Mouse (Mus musculus) adrenal gland (tissue): ENCODE results near the gene Tjp3.

Experiments used
- intact Hi-C: fragments of 180-260 bp; cut with DNase I; formaldehyde crosslinking; loops from one replicate; pipeline ENCODE4 v1.15.1; 2025

Tjp3 gene

DNA sequence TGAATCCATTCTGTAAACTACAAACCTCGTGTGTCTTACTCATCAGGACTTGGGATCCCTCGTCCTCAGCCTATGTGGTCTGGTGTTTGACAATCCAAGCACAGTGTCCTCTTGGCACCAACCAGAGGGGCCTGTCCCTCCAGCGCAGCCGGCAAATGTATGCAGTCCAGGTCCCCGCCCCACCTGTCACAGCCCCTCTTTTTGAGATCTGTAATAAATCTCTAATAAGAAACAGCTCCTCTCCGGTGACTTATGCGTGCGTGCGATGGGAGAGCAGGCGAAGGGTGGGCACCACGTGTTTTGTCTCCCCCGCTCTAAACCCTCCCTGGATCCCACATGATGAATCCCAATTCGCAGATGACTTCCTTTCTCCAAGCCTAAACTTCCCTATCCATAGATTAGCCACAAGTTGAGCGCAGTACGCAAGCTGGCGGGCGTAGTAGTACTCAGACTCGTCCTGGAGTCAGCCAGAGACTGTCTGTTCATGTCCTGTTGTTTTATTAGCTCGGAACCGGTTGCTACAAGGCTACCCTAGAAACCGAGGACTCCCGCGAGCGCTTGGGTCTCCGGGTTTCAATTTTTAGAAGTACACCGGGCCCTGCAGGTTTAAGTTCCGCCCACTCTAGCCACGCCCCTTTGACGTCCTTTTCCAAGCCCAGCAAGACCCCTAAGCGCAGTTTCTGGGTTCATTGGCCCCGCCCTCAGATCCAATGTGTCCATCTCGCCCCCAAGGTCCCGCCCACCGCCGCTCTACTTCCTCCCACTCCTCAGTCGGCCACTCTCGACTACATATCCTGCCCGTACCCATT lies 28.6 kb upstream of the Tjp3 start:
- intact Hi-C loops, result no loop called here

DNA sequence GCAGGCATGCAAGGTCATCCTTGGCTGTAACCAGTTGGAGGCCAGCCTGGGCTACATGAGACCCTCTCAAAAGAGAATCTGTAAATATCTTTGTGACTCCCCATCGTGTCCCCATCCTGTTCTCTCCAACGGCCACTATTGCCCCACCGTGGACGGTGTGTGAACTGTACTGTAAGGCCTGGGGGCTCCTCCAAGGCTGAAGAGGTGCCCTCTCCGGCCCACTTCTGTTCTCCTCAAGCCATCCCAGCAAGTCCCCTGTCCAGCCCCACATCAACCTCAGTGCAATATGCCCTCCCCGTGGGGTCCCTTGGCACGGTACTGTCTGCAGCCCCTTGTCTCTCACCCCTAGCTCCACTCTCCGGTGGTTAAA lies 27.9 kb upstream of the Tjp3 start:
- intact Hi-C loops, result no loop called here

DNA sequence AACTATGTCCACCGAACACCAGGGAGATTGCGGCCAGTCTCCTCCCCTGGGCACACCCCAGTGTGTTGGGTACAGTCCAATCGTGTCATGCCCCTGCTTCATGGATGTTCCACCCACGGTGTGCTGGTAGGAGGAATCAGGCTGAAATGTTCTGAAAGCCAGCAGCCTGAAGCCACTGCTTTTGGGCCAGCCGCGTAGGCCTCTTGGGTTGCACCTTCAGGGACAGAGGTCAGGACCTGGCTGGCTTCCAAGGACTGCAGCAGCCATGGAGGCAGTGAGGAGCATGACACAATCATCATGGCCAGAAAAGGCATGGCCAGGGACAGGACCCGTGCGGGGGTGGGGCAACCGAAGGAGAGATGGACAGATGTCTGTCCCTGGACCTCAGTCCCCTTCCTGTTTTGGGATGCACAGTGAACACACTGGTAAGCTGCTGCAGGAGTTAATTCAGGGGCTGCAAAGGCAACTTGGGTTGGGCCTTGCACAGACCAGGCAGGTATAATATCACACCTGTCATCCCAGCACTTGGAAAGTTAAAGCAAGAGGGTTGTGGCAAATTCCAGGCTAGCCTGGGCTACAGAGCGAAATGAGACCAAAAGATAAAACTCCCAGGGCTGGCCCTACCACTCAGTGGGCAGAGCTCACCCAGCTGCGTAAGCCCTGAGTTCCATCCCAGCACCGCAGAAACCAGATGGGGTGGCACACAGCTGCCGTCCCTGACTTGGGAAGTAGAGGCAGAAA lies 27.4 kb upstream of the Tjp3 start:
- intact Hi-C loops, result no loop called here

DNA sequence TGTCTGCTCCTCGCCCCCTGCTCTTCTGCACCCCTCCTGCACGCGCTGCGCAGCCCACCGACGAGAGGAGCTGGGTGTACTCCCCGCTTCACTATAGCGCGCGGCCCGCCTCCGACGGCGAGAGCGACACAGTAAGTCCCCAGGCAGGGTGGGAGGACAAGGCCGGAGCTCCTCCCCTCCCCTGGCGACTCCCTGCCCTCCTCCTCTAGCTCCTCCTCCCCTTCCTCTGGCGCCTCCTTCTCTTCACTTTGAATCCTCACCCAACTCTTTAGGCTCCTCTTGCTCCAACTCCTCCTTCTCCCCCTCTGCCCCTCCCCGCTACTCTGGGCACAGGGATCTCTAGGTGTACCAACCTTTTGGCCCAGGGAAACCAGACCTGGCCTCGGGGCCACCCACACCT lies 25.9 kb upstream of the Tjp3 start:
- intact Hi-C loops, result no loop called here

DNA sequence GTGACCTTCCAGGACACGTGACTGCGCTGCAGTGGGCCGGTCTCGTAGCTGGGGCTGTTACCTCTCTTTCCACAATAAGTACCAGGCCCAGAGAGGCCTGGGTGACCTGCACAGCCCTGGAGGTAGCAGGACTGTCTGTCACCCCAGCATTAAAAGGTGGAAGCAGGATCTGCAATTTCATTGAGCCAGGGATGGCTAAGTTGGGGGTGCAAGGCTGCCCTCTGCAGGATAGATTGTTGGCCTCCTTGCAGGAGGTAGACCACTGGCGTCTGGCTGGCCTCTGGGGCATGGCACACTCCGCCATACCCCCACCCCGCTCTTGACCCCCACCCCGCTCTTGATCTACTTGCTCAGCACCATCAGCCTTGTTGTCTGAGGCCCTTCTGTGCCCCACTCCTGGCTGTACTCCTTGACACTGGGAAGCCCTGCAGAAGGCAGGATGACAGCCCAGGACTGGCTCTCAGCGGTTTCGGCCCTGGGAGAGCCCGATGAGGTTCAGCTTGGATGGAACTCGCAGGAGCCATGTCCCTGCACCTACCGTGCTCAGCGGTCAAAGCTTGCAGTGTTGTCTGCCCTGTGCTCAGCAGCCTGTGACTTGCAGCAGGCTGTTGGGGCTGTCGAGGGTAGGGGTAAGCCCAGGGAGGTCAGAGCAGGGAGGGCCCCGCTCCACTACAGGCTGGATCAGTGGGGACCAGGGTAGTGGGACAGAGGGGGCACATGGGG lies 25.1 kb upstream of the Tjp3 start:
- intact Hi-C loops, result no loop called here

DNA sequence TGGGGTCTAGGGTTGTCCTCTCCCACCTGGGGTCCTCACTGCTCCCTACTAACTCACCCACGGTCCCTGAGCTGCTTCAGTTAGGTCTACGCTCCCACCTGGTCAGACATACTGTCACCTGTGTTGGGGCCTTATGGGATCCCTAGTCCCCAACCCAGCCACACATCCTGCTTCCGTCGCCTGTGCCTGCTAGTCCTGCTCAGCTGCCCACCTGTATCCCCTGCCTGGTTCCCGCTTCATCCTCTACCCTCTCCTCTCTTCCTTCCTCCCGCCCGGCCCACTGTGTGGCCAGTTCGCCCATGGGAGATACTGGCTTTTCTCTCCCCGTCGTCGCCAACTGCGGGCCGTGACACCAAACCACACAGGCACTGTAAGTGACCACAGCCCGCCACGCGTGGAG lies 24.2 kb upstream of the Tjp3 start:
- intact Hi-C loops, result no loop called here

DNA sequence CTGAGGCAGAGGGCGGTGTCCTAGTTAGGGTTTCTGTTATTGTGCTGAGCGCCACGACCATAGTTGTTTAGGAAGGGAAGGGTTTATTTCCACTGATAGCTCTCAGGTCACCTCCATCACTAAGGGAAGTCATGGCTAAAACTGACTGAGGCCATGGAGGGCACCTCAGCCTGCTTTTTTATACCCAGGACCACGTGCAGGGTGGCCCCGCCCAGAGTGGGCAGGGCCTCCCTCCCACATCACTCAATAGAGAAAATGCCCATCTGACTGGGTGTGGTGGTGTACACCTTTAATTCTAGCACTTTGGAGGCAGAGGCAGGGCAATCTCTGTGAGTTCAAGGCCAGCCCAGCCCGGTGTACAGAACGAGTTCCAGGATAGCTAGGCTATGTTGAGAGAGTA lies 22.8 kb upstream of the Tjp3 start:
- intact Hi-C loops, result no loop called here

DNA sequence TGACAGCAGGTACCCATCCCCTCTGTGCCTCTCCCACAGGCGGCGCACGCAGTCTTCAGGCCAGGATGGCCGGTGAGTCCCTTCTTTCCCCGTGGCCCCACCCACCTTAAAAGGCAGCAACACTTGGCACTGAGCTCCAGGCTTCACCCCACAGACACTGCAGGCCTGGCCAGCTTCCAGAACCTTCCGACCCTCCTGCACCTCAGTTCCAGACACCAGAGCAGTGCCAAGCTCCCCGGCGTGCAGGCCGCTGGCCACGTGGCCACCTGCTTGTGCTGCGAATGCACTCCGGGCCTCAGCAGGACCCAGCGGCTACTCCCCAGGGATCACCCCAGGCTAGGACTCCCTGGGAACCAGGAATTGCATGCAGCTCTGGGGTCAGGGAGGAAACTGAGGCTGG lies 22.2 kb upstream of the Tjp3 start:
- intact Hi-C loops, result no loop called here

DNA sequence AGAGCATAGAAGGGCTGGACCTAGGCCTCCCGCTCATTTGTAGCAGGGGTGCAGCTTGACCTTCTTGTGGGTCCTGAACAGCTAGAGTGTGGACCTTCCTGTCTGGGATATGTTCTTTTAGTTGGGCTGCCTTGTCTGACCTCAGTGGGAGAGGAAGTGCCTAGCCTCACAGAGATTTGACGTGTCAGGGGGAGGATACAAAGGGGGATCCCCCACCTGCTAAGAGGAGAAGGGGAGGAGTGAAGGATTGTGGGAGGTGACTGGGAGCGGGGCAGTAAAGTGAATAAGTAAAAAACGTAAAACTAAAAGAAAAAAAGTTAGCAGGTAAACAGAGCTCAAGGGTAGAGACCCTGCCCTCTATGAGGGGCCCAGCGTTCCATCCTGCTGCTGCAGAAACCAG lies 18.2 kb upstream of the Tjp3 start:
- intact Hi-C loops, result no loop called here

DNA sequence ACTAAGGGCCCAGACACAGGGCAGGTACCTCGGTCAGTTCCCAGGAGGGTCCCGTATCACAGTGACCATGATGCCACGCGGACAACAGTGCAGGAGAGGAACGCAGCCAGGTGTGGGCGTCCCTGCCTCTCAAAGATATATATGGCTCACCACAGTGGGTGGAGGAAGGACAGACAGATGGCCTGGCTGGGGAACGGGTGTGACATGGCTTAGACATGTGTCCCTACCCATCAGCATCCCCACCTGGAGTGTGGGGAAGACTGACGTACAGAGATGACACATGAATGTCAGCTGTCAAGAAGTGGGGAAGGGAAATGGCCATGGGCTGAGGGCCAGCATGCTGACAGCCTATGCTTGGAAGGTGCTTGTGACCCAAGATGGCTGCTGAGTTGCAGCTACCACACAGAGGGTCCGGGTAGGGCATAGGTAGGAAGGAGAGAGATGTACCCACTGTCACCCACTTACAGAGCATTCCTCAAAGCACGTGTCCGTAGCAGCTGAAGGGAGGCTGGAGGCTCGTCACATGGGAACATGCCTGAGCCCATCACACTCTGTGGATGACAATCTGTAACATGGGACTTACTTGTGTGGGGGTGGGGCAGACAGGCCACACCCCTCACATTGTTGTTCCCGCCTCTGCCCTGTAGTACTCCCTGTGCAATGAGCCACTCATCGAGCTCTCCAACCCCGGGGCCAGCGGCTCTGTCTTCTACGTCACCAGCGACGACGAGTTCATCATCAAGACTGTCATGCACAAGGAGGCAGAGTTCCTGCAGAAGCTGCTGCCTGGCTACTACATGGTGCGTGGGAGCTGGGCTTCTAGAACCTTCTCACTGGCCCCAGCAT lies 15.7 kb upstream of the Tjp3 start:
- intact Hi-C loops, result no loop called here

DNA sequence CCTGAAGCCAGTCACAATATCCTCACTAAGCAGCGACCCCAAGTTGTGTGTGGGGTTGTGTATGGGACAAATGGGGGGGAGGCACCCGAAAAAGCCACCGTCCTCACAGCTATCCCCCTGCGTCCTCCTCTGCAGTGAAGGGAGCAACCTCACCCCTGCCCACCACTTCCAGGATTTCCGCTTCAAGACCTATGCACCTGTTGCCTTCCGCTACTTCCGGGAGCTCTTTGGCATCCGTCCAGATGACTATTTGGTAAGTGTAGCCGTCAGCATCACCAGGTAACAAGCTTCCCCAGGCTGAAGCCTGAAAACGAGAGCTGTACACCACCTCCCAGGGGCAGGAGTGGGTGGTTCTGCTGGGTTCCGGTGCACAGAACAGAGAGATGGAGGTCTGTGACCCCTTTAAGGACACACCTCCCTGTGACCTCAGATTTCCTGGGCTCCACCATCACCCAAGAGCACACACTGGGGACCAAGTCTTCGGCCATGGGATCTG lies 14.8 kb upstream of the Tjp3 start:
- intact Hi-C loops, result no loop called here

DNA sequence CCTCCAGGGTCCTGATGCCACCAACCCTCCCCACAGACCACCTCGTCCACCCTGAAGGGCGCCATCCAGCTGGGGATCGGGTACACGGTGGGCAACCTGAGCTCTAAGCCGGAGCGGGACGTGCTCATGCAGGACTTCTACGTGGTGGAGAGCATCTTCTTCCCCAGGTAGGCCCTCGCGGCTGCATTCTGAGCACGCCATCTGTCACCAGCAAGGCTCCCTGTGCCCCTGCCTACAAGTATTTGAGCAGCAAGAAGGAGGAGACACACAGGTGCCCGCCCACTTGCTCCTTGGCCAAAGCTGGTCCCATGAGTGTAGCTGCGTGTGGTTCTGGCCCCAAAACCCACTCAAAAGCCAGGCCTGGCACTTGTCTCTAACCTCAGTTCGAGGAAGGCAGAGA lies 14.3 kb upstream of the Tjp3 start:
- intact Hi-C loops, result no loop called here

DNA sequence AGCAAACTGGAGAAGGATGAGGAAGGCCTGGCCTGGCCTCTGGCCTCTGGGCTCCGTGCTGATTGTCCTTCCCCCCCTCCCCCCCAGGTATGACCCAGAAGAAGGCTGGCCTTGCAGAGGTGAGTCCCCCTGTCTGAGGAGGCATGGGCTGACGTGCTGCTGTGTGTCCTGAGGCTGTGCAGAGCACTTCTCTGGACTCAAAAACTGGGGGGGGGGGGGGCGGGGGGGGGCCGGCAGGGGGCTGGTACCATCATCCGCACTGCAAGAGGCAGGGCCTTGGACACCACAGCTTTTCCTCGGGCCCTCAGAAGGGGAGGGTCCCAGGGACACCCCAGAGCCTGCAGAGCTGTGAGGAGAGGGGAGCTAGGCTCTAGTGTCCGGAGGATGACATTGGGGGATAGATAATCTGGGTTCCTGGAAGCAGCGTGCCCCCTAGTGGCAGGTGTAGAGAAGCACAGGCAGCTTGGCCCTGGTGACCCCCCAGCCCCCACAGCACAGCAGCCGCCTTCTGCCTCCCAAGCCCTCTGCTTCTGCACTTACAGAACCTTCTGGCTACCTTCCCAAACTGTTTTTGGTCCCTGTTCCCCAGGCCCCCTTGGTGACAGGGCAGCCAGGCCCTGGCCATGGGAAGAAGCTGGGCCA lies 13.3 kb upstream of the Tjp3 start:
- intact Hi-C loops, result no loop called here

DNA sequence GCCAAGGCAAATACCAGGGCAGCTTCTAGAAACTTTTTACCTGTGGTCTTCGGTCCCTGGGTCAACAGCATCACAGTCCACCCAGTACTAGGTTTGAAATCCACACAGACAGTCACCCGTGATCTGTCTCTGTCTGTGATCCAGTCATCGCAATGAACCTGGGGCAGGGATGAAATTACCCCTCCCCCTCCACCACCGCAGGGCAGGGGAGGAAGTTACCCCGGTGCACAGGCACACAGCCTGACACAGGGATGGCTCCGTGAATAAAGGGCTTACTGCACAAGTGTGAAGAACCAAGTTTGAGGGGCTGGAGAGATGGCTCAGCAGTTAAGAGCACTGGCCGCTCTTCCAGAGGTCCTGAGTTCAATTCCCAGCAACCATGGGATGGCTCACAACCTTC lies 12.4 kb upstream of the Tjp3 start:
- intact Hi-C loops, result no loop called here

DNA sequence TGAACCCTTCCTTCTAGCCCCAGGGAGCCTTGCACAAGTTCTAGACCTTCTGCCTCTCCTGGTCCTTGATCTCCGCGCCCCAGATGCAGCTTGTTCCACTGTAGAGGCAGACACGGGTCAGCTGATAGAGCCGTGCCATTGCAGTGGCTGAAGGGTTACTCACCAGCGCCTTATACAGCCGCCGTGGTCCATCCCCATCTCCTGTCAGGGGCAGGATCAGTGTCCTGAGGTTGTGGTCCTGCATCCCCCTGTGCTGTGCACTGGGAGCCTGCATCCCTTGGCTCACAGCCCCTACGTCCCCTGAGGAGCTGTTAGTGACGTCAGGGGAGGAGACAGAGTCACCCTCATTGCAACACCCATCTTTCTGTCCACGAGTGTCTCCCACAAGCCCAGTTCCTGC lies 11.9 kb upstream of the Tjp3 start:
- intact Hi-C loops, result no loop called here

DNA sequence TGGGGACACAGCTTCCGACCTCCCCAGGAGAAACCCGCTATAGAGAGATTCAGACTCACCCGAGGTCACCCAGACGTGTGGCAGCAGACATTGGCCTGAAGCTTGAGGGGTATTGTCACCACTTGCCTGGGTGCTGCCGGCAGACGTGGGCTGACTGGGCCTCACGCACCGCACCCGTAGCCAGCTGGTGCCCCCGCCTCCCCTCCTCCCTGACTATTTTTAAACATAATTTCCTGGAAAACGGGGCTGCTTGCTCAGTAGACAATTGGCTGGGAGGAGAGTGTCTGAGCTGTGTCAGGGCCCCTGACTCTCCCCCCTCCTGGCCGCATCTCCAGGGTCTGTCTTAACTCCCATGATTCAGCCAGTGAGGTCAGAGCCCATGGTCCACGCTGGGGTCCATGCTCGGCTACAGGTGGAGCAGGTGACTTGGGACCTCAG lies 11.4 kb upstream of the Tjp3 start:
- intact Hi-C loops, result no loop called here

DNA sequence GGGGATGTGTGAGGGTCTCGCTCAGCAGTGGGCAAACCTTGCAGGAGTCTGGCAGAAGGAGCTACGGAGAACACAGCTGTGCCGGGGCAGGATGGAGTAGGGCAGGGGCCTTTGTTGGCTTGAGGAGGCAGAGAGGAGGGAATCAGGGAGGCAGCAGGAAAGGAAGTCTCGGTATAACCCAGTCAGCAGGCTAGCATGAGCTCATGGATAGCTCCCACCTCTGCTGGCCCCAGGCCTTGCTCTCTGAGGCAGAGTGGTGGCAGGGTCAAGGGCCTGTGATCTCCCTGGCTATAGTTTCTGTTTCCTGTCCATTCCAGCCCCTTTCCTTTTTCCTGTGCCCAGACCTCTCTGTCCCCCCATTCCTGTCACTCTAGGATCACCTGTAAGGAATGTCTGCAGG lies 10.9 kb upstream of the Tjp3 start:
- intact Hi-C loops, result no loop called here

DNA sequence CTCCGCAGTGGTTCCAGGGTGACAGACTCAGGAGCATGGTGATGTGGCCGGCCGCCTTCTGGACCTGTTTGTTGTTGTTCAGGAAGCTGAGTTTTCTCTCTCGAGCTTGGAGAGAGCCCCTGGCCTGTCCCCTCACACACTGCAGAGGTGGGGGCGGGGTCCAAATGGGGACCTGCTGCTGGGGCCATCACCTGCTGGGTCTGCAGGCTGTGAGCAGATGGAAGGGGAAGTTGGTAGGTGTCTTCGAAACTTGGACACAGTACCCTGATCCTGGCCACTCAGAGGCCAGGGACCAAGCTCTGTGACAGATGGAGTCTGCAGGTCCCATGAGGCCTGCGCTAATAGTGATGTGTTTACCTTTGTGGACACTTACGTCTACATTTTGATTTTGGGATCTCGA lies 9.9 kb upstream of the Tjp3 start:
- intact Hi-C loops, result no loop called here

DNA sequence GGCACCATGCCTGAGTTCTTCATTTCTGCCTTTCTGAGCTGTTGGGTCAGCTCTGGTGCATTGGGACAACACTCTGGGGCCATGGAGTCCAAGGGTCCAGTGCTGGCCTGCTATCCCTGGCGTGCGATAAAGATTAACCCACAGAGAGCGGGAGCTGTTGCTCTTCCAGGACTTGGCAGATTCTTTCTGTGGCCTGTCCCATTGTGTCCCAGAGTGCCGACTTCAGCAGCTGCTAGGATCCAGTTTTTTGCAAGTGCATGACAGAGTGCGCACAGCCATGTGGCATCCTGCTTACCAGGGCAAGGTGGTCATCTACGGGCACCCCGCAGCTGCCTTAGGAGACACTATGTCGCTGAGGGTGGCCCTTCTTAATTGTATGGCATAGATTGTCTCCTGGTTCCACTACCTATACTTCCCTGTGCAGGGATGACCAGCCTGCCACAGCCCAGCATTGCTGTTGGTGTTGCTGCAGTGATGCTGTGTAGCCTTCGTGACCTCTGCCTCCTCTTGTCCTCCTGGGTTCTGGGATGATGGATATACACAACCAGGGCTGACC lies 9.0 kb upstream of the Tjp3 start:
- intact Hi-C loops, result no loop called here

DNA sequence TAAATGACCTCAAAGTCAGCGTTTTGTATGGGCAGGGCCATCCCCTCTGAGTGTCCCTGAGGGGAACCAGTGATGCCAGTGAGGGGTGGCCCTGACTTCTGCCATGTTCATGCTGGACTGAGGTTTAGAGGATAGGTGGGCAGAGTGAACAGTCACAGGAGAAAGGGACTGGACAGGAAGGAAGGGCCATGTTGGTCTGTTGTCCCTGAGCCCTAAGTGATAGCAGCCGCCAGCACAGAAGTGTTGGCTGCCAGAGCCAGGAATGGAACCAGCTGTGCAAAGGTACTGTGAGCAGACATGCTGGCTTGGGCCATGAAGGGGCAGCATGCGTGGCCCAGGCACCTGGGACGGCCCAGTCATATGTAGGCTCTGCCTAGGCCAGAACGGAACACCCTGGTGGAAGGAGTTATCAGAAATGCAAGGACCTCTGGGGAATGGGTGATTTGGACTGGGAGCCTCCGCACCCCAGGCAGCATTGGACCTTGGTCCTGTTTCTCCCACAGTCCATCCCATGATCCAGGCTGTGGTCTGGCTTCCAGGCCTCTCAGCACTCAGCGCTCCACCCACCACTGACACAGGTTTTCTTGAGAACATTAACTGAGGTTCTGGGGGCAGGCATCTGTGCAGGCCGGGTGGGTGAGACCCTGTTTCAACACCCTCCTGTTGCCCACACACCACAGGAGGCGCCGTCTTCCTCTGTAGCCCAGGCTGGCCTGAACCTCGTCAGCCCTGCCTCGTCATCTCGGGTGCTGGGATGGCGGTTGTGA lies 8.4 kb upstream of the Tjp3 start:
- intact Hi-C loops, result no loop called here
